Mouse (Mus musculus): Measurements from ENCODE around the gene Fryl. TPM values are rescaled to one million over a fixed set of nuclear protein-coding genes. Genes with fewer than 3 reads are reported as not detected.

Fryl gene
- total RNA-seq (2023; ENCODE audit: inconsistent age): 191 to 217 TPM (median 199 TPM) in 4 replicates

GRCm38 (mm10) chr5:73256352-73257065 lies at the start of gene Fryl:
Gene Fryl, minus strand, starts transcription at chr5:73256619.

GRCm38 (mm10) chr5:73292502-73293457 lies 36.4 kb upstream of the Fryl start, which contains the start of gene Ociad1:
Gene Ociad1, plus strand, starts transcription at chr5:73292784.

GRCm38 (mm10) chr5:73006784-73007581 lies 249.4 kb downstream of the Fryl start, which contains the start of gene Slc10a4:
Gene Slc10a4, plus strand, starts transcription at chr5:73006883.

GRCm38 (mm10) chr5:72974602-72975001 lies 281.8 kb downstream of the Fryl start, which contains the start of gene Gm10135:
Gene Gm10135, minus strand, starts transcription at chr5:72974702.

Other genes with a start within 250 kb of the Fryl start
- gene Slc10a4, start 249.7 kb downstream of the Fryl start, total RNA-seq (2023; ENCODE audit: inconsistent age): 0.38 TPM in 1 of 4 replicates, not detected in the others
- gene Ociad1, start 36.2 kb upstream of the Fryl start, total RNA-seq (2023; ENCODE audit: inconsistent age): 150 to 171 TPM (median 158 TPM) in 4 replicates
- gene Ociad2, start 84.4 kb upstream of the Fryl start, total RNA-seq (2023; ENCODE audit: inconsistent age): not detected in 4 replicates
- gene Cwh43, start 149.5 kb upstream of the Fryl start, total RNA-seq (2023; ENCODE audit: inconsistent age): not detected in 4 replicates
- gene Dcun1d4, start 224.4 kb upstream of the Fryl start, total RNA-seq (2023; ENCODE audit: inconsistent age): 9.3 to 12.1 TPM (median 9.4 TPM) in 4 replicates

Data from B cell, adult (primary cell).